Mouse (Mus musculus) spleen, postnatal 10 days (tissue): ENCODE measurements at regions not wholly inside any gene's neighbourhood (a gene's known extent, or its start where the extent isn't known, plus 50 kb on each side); places are given as distances from the start of the nearest gene placed in this dataset.

Experiments used
- DNase-seq, 2 experiments: peaks; one replicate each; pipeline ENCODE4 v3.0.0; 2021 to 2022; ENCODE audit warnings: low spot score in 2 of 2

GRCm38 (mm10) chr1:177667041-177667791 is 62.4 kb upstream of the 1700016C15Rik start:
- no peak for DNase-seq

GRCm38 (mm10) chr1:177670576-177670975 is 59.0 kb upstream of the 1700016C15Rik start:
- no peak for DNase-seq

GRCm38 (mm10) chr1:177676657-177677056 is 53.0 kb upstream of the 1700016C15Rik start:
- no peak for DNase-seq

GRCm38 (mm10) chr1:177678832-177679231 is 50.8 kb upstream of the 1700016C15Rik start:
- no peak for DNase-seq
